Mouse (Mus musculus) small intestine, adult 2 months (tissue): Measurements from ENCODE around the gene Hpse2. TPM values are rescaled to one million over a fixed set of nuclear protein-coding genes. Genes with fewer than 3 reads are reported as not detected.

Experiments used
- H3K27ac ChIP-seq: fragments of 200-500 bp; 2 replicates; pipeline ENCODE4 v1.5.1; 2012; ENCODE audit warnings: low read depth, low read length, control low read depth, inconsistent platforms; ENCODE audit not compliant: insufficient read depth
- H3K27me3 ChIP-seq: fragments of 200-500 bp; 2 replicates; pipeline ENCODE4 v1.6.1; 2012; ENCODE audit warnings: mild to moderate bottlenecking, moderate library complexity, low read length, inconsistent platforms; ENCODE audit not compliant: control insufficient read depth, insufficient read depth
- H3K36me3 ChIP-seq: fragments of 200-500 bp; 2 replicates; pipeline ENCODE4 v1.6.1; 2012; ENCODE audit warnings: mild to moderate bottlenecking, low read length, control low read depth, inconsistent platforms; ENCODE audit not compliant: control insufficient read depth, insufficient read depth
- H3K4me1 ChIP-seq: fragments of 200-500 bp; 2 replicates; pipeline ENCODE4 v1.6.1; 2012; ENCODE audit warnings: low read length, inconsistent platforms, mixed read lengths; ENCODE audit not compliant: control insufficient read depth, insufficient read depth, insufficient read length
- H3K4me3 ChIP-seq: fragments of 200-500 bp; 2 replicates; pipeline ENCODE4 v1.5.1; 2012; ENCODE audit warnings: low read depth, mild to moderate bottlenecking, control low read depth, inconsistent platforms, low read length, moderate library complexity
- CTCF ChIP-seq: fragments of 200-500 bp; IDR thresholded peaks from 2 replicates; pipeline ENCODE4 v1.5.1; 2012; ENCODE audit warnings: low read depth, mild to moderate bottlenecking, control low read depth, inconsistent platforms, low read length, moderate library complexity, mixed read lengths; ENCODE audit not compliant: insufficient replicate concordance, insufficient read length; ENCODE audit errors: extremely low read depth
- POLR2A ChIP-seq: fragments of 200-500 bp; IDR thresholded peaks from 2 replicates; pipeline ENCODE4 v1.6.1; 2012; ENCODE audit warnings: low read depth, mild to moderate bottlenecking, control low read depth, inconsistent platforms, low read length, moderate library complexity
- WGBS: fragments of 180-500 bp; shearing (Covaris S2); methylation state at CpG from one replicate; pipeline ENCODE4 v1.1.7; 2018; 5-methylcytosine and 5-hydroxymethylcytosine counted together
- polyA plus RNA-seq: library from polyadenylated mRNA; depleted of rRNA; stranded (reverse); fragments of >200 nt; gene quantifications from 2 replicates; pipeline ENCODE4 v1.2.3, GENCODE M21; 2012; rRNA removed

The Hpse2 gene
- polyA plus RNA-seq, result 0.48 and 1.1 TPM in 2 replicates

DNA sequence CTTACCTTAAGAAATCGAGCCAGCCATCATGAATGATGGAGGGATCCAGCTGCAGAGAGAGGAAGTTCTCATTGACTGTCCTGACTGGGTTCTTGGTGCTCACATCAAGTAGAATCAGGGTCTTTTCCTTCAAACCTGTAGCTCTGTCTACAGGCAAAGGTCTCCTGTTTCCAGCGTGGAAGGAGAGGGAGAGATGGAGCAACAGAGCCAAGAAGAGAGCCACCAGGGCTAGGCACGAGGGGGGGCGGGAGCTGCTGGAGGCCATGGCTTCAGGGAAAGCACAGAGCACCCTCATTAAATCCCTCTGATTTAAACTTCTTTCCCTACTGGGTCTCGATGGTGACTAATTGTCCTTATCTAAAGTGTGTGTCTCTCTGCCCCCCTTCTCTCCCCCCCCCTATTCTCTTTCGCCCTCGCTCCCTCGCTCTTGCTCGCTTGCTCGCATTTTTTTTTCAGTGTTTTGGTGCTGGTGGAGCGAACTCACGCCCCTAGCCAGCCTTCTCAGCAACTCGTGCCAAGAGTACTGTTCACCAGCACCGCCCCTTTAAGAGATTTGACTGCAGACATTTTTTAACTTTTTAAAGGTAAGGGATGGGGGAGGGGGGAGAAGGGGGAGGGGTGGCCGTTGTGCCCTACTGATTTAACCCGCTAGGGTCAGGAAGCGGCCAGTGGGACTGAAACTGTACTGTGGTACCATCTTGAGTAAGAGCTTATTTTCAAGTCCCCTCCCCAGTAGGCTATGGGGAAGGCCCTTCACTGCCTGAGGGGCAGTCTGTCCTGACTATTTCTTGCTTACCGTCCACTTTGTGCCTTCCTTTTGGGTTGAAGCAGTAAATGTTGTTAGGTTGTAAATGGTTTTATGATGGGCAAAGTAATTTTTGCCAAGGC is at the start of gene Hpse2:
Gene Hpse2 (minus strand): TSS at position 339 of the 888 bp plus-strand sequence.
- Histone ChIP-seq H3K4me1 (no peaks in the 10 kb centered on the region), H3K36me3 (no peaks in the 10 kb centered on the region), H3K27me3 (peaks cover 22% of the 10 kb centered on the region), H3K27ac (peak within 1 kb of the TSS; percentile 29; the same call in 1 of the 2 replicates), H3K4me3 (peak within 1 kb of the TSS; percentile 47)
- 6% methylated on average over 18 of the region's 18 CpGs for WGBS
- no peak for TF ChIP-seq POLR2A
- TF ChIP-seq CTCF, result no peak

DNA sequence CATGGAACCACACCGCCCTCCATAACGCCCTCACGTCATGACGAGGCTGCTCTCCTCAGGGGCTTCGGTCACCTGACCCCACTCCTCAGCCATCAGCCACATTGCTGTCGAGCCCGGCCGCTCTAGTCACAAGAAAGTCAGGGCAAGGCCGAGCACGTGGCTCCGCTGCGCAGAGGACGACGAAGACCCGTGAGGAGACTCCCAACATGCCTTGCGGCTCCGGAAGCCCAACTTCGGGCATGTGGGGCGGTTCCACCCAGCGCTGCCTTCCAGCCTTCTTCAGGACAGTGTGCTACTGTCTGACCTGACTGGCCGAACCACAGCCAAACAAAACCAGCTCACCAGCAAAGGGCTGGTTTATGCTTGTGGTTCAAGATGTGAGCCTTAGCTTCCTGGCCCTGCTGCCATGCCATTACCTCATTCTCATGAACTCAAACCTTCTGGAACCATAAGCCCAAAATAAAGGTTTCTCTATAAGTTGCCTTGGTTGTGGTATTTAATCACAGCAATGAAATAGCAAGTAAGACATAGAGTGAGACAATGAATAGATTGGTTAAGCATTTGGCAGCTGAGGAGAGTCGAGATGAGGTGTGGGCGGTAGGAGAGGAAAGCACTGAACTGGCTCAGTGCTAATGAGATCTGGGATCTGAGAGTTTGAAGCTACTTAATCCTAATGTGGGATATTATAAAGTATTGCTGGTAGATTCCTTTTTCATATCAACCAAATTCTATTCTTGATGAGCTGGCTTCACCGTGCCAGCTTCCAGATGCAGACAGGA is 39.5 kb upstream of the Hpse2 start:
- 87% methylated on average over 24 of the region's 24 CpGs for WGBS
- Histone ChIP-seq H3K27ac (no peak overlapping the region), H3K27me3 (no peaks in the 10 kb centered on the region), H3K4me3 (no peak overlapping the region), H3K4me1 (no peaks in the 10 kb centered on the region), H3K36me3 (no peaks in the 10 kb centered on the region)
- no peak for TF ChIP-seq POLR2A
- TF ChIP-seq CTCF, result no peak

DNA sequence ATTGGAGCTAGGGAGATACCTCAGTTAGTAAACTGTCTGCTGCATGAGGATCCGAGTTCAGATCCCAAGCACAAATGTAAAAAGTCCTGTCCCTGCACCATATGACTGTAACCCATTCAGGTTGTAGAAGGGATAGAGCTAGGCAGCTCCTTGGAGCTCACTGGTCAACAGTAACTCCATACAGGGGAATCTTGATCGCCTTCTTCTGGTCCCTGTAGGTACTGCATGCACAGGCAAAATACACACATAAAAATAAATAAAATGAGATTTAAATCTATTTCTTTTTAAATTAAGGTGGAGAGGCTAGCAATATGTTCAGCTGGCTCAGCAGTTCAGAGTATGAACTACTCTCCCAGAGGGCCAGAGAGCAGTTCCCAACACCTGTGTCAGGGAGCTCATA is 35.9 kb upstream of the Hpse2 start:
- WGBS, result 77% methylated on average over 2 of the region's 2 CpGs

DNA sequence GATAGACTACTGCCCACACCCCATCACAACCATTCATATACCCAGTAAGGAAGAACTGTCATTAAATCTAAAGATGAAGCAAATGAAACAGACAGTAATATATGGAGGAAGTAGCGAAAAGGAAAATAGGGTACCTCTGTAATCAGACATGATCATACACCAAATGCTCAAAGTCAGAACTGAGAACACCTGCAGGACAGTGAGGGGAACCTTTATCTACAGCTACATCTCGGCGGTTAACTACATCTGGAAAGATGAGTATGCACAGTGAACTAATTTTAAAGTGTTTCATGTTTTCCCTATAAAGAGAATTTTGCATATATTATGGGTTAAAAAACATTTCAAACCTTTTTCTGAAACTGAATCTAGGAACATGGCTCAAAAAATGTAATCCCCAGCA is 32.4 kb upstream of the Hpse2 start:
- no peak overlapping the region for H3K4me3 ChIP-seq
- WGBS, result 77% methylated on average over 3 of the region's 3 CpGs
- no peaks in the 10 kb centered on the region for H3K27me3 ChIP-seq
- TF ChIP-seq POLR2A, result no peak
- H3K36me3 ChIP-seq, result no peaks in the 10 kb centered on the region
- no peak overlapping the region for H3K27ac ChIP-seq
- H3K4me1 ChIP-seq, result no peaks in the 10 kb centered on the region

More for the DNA sequence above, 35.9 kb upstream of the Hpse2 start:
- H3K4me1 ChIP-seq, result no peaks in the 10 kb centered on the region
- H3K27me3 ChIP-seq, result no peaks in the 10 kb centered on the region
- no peaks in the 10 kb centered on the region for H3K36me3 ChIP-seq
- no peak overlapping the region for H3K27ac ChIP-seq
- H3K4me3 ChIP-seq, result no peak overlapping the region
- TF ChIP-seq POLR2A (no peak), CTCF (no peak)

DNA sequence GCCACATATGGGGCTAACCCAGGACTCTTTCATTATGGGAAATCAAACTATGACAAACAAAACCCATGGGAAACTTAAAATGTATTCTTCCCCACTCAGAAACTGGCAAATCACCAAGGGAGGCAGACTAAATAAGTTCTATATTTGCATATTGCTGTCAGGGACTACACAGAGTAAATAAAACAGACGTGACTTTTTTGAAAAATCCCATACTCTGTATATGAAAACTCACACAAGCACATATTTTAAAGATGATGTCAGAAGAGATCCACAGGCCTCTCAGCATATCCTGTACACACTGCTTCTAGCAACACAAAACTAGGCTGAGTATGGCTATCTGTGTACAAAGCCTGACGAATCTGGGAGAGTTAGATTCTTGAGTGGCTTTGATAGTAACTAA is 27.4 kb upstream of the Hpse2 start:
- Histone ChIP-seq H3K4me1 (no peaks in the 10 kb centered on the region), H3K27ac (no peak overlapping the region), H3K4me3 (no peak overlapping the region), H3K27me3 (no peaks in the 10 kb centered on the region), H3K36me3 (no peaks in the 10 kb centered on the region)
- 64% methylated on average over 2 of the region's 2 CpGs for WGBS
- TF ChIP-seq CTCF (no peak), POLR2A (no peak)

DNA sequence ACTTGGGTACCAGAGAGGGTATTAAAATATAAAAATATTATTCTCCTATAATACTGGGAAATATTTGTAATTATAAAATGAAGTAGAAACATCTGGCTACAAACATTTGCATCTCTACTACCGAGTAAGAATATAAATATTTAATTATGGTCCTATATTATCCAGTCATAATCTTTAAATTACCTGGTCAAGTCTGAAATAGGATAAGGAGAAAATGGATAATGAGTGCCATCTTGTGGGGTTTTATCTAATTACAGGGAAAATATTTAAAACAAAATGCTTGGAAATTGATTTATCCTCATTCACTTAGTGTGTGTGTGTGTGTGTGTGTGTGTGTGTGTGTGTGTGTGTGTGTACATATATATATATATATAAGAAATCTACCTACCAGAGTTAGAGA is 19.0 kb upstream of the Hpse2 start:
- Histone ChIP-seq H3K27me3 (no peaks in the 10 kb centered on the region), H3K4me1 (no peaks in the 10 kb centered on the region), H3K4me3 (no peak overlapping the region), H3K27ac (no peak overlapping the region), H3K36me3 (no peaks in the 10 kb centered on the region)
- TF ChIP-seq CTCF, result no peak
- no peak for TF ChIP-seq POLR2A
- WGBS, result 20% methylated on average over 1 of the region's 1 CpGs

DNA sequence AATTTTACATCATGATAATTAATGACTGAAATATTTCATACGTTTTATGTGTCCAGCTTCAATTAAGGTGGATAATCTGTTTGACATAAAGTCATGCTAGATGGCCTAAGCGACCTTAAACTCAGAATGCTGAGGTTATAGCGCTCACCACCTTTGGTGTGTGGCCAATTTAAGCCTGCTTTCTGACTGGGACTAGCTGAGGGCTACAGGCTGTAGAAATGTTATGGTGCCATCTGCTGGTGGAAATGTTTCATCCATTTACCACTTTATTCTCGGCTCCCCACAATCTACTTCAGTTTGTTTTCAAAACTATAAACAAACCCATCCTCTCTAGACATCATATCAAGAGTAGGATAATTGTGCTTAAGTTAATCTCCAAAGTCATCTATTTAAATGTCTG is 8.2 kb upstream of the Hpse2 start:
- 5% methylated on average over 4 of the region's 4 CpGs for WGBS
- TF ChIP-seq CTCF (peak; percentile 33; the same call in 1 of the 2 replicates), POLR2A (no peak)
- H3K27me3 ChIP-seq, result no peaks in the 10 kb centered on the region
- H3K27ac ChIP-seq, result no peak overlapping the region
- H3K36me3 ChIP-seq, result no peaks in the 10 kb centered on the region
- H3K4me1 ChIP-seq, result no peaks in the 10 kb centered on the region
- no peak overlapping the region for H3K4me3 ChIP-seq
